Mouse (Mus musculus): Measurements from ENCODE around the gene Ssh1. TPM values are rescaled to one million over a fixed set of nuclear protein-coding genes. Genes with fewer than 3 reads are reported as not detected.

Gene Ssh1
- total and polyA plus RNA-seq, 3 experiments: 3.0 to 8.2 (median 8.1) TPM

DNA sequence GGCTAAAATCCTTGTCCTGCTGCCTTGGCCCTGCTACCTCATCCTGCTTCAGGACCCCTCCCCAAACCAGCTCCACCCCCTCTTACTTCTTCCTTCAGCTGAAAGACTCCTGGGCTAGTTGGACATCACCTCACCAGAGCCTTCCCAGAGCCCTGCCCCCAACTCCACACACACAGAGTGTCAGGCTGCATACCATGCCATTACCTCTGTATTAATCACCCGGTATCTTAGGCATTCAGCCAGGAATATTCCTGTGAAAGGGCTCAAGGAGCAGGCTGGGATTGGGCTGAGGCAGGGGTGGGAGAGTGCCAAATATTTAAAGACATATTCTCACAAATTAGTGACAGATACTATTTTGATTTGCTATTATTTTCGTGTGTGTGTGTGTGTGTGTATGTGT lies 2.8 kb upstream of the Ssh1 start:
- Histone ChIP-seq H3K27ac (ENCODE audit: insufficient read depth, low read depth) (no peak overlapping the region), H3K4me2 (ENCODE audit: insufficient read depth, low read depth, poor library complexity, severe bottlenecking) (no peak overlapping the region), H3K79me2 (replicated peaks; ENCODE audit: control insufficient read depth, extremely low read depth, insufficient read depth, poor library complexity, severe bottlenecking) (peaks cover 5% of the 10 kb centered on the region), H3K9ac (ENCODE audit: insufficient read depth, low read depth) (no peak overlapping the region), H3K4me1 (ENCODE audit: control insufficient read depth in 1 of 2, insufficient read depth in 2 of 2) (peaks cover 9 to 31% of the 10 kb centered on the region in 2 experiments), H3K36me3 (replicated peaks in 1 of 2; ENCODE audit: control insufficient read depth in 1 of 2, insufficient read depth in 1 of 2, low read length in 1 of 2) (peaks cover 0 to 2% of the 10 kb centered on the region in 2 experiments), H3K27me3 (replicated peaks) (no peaks in the 10 kb centered on the region), H3K9me3 (replicated peaks; ENCODE audit: low read length) (peaks cover 6% of the 10 kb centered on the region), H3K4me3 (replicated peaks in 1 of 3; ENCODE audit: low read depth in 2 of 3, low read length in 2 of 3, poor library complexity in 1 of 3) (no peak overlapping the region)
- TF ChIP-seq MEF2A (IDR thresholded peaks at IDR 0.05; ENCODE audit: borderline replicate concordance, low read depth, low read length): no peak
- TF ChIP-seq ELF1 (IDR thresholded peaks at IDR 0.05; ENCODE audit: low read depth, low read length): no peak
- no peak for TF ChIP-seq USF1 (IDR thresholded peaks at IDR 0.05; ENCODE audit: low read depth, low read length)
- no peak for TF ChIP-seq NRF1 (IDR thresholded peaks at IDR 0.05; ENCODE audit: low read depth, low read length)
- no peak for TF ChIP-seq JUND (conservative IDR thresholded peaks at IDR 0.05; ENCODE audit: low read depth, low read length)
- no peak for TF ChIP-seq EP300 (IDR thresholded peaks at IDR 0.05; ENCODE audit: low read length)
- TF ChIP-seq MXI1 (IDR thresholded peaks at IDR 0.05; ENCODE audit: low read depth, low read length): no peak
- TF ChIP-seq POLR2AphosphoS2 (IDR thresholded peaks at IDR 0.05; ENCODE audit: low read depth, low read length): no peak
- no peak for TF ChIP-seq GABPA (IDR thresholded peaks at IDR 0.05; ENCODE audit: insufficient replicate concordance, low read depth, low read length)
- TF ChIP-seq TCF12 (IDR thresholded peaks at IDR 0.05; ENCODE audit: low read depth, low read length): no peak
- no peak for TF ChIP-seq RCOR1 (conservative IDR thresholded peaks at IDR 0.05; ENCODE audit: low read depth, low read length)
- no peak for TF ChIP-seq ZC3H11A (IDR thresholded peaks at IDR 0.05; ENCODE audit: low read depth, low read length)
- no peak for TF ChIP-seq MAFK (IDR thresholded peaks at IDR 0.05; ENCODE audit: insufficient replicate concordance, low read length)
- no peak for TF ChIP-seq MAZ (IDR thresholded peaks at IDR 0.05; ENCODE audit: low read depth, low read length)
- no peak for TF ChIP-seq CHD2 (IDR thresholded peaks at IDR 0.05; ENCODE audit: low read length)
- TF ChIP-seq CHD1 (IDR thresholded peaks at IDR 0.05; ENCODE audit: low read depth, low read length): no peak
- TF ChIP-seq ZKSCAN1 (IDR thresholded peaks at IDR 0.05; ENCODE audit: borderline replicate concordance, low read depth, low read length): no peak
- TF ChIP-seq E2F4 (IDR thresholded peaks at IDR 0.05; ENCODE audit: insufficient replicate concordance, low read depth, low read length): no peak
- in situ Hi-C loops (cut with MboI; ENCODE audit: low pct_ligation_motif_present, low pct_unique_long_range_greater_than_20kb, low sequenced_read_pairs) (no loop called here), dilution Hi-C loops (cut with MboI; ENCODE audit: extremely low pct_ligation_motif_present, extremely low pct_unique_long_range_greater_than_20kb, low sequenced_read_pairs) (no loop called here)
- DNase-seq (ENCODE audit: extremely low read depth): no peak

DNA sequence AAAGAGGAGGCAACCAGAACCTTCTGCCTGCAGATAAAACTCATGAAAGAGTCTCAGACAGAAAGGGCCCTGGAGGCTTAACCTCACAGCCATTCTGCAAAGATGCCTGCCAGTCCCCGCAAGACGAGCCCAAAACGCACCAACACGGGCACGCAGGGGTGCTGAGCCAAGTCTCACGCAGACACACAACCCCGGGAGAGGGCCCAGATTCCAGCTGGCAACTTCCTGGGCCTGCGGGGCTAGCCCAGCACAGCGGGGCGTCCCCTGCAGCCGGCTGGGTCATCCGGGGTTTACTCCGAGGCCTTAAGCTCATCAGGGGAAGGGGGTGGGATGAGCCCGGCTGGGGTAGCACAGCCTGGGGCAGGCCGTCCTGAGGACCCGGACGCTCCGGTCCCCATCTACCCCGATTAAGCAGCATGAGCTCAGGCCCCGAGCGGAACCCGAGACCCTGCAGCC lies 635 bp downstream of the Ssh1 start:
- Histone ChIP-seq H3K4me1 (ENCODE audit: control insufficient read depth in 1 of 2, insufficient read depth in 2 of 2) (peaks cover 7 to 34% of the 10 kb centered on the region in 2 experiments), H3K9me3 (replicated peaks; ENCODE audit: low read length) (peaks cover 2% of the 10 kb centered on the region), H3K27ac (ENCODE audit: insufficient read depth, low read depth) (peak overlapping the region; percentile 88), H3K36me3 (replicated peaks in 1 of 2; ENCODE audit: control insufficient read depth in 1 of 2, insufficient read depth in 1 of 2, low read length in 1 of 2) (peaks cover 8 to 31% of the 10 kb centered on the region in 2 experiments), H3K9ac (ENCODE audit: insufficient read depth, low read depth) (peak overlapping the region; percentile 90), H3K4me3 (replicated peaks in 1 of 3; ENCODE audit: low read depth in 2 of 3, low read length in 2 of 3, poor library complexity in 1 of 3) (peak overlapping the region; percentile 71 to 91 (median 82)), H3K79me2 (replicated peaks; ENCODE audit: control insufficient read depth, extremely low read depth, insufficient read depth, poor library complexity, severe bottlenecking) (peaks cover 11% of the 10 kb centered on the region), H3K27me3 (replicated peaks) (no peaks in the 10 kb centered on the region), H3K4me2 (ENCODE audit: insufficient read depth, low read depth, poor library complexity, severe bottlenecking) (peak overlapping the region; percentile 79)
- in situ Hi-C loops (cut with MboI; ENCODE audit: low pct_ligation_motif_present, low pct_unique_long_range_greater_than_20kb, low sequenced_read_pairs): no loop called here
- peak; percentile 59 for DNase-seq (ENCODE audit: extremely low read depth)
- no peak; the same call in 1 of the 2 replicates for TF ChIP-seq HCFC1 (IDR thresholded peaks at IDR 0.05; ENCODE audit: low read depth, low read length)
- no peak for TF ChIP-seq KAT2A (IDR thresholded peaks at IDR 0.05; ENCODE audit: insufficient replicate concordance, low read length)
- no peak; the same call in 1 of the 2 replicates for TF ChIP-seq POLR2A (IDR thresholded peaks at IDR 0.05; ENCODE audit: low read depth, low read length)
- TF ChIP-seq JUN (IDR thresholded peaks at IDR 0.05; ENCODE audit: insufficient read depth, low read depth, low read length): no peak
- TF ChIP-seq SIN3A (IDR thresholded peaks at IDR 0.05; ENCODE audit: low read length): no peak; the same call in 1 of the 2 replicates
- TF ChIP-seq MAFK (IDR thresholded peaks at IDR 0.05; ENCODE audit: insufficient replicate concordance, low read length): no peak
- peak; percentile 6; the same call in 1 of the 2 replicates for TF ChIP-seq IRF4 (IDR thresholded peaks at IDR 0.05; ENCODE audit: low read depth, low read length)
- 0 out of 2 replicates have a peak, but pooled peaks have one; percentile 37 for TF ChIP-seq TBP (conservative IDR thresholded peaks at IDR 0.05; ENCODE audit: low read depth, low read length)
- TF ChIP-seq CHD2 (IDR thresholded peaks at IDR 0.05; ENCODE audit: low read length): no peak
- TF ChIP-seq UBTF (IDR thresholded peaks at IDR 0.05; ENCODE audit: low read depth, low read length): peak; percentile 90
- peak; percentile 67 for TF ChIP-seq ELF1 (IDR thresholded peaks at IDR 0.05; ENCODE audit: low read depth, low read length)
- peak; percentile 64 for TF ChIP-seq MXI1 (IDR thresholded peaks at IDR 0.05; ENCODE audit: low read depth, low read length)
- TF ChIP-seq MAZ (IDR thresholded peaks at IDR 0.05; ENCODE audit: low read depth, low read length): 0 out of 2 replicates have a peak, but pooled peaks have one; percentile 14
- no peak for TF ChIP-seq JUND (conservative IDR thresholded peaks at IDR 0.05; ENCODE audit: low read depth, low read length)
- 0 out of 2 replicates have a peak, but pooled peaks have one; percentile 25 for TF ChIP-seq ETS1 (conservative IDR thresholded peaks at IDR 0.05; ENCODE audit: low read depth, low read length)
- no peak; the same call in 1 of the 2 replicates for TF ChIP-seq TCF12 (IDR thresholded peaks at IDR 0.05; ENCODE audit: low read depth, low read length)
- dilution Hi-C loops (cut with MboI; ENCODE audit: extremely low pct_ligation_motif_present, extremely low pct_unique_long_range_greater_than_20kb, low sequenced_read_pairs): no loop called here

All from CH12.LX (cell line).